Mouse (Mus musculus) liver, postnatal 0 days (tissue): ENCODE data around the gene Spn. TPM values are rescaled to one million over a fixed set of nuclear protein-coding genes. Genes with fewer than 3 reads are reported as not detected.
A peak's percentile ranks its signal among the peaks of the same experiment; 100 is the strongest.

Experiments
- ATAC-seq: fragments of 200-750 bp; cut with Nextera tagmentation; 2 replicates; pipeline ENCODE4 v1.8.0; 2017; ENCODE audit warnings: mild to moderate bottlenecking, moderate library complexity
- DNase-seq: peaks from one replicate; pipeline ENCODE4 v3.0.0-alpha.2; 2016
- H3K27ac ChIP-seq: fragments of 300-500 bp; sonication (generic); 2 replicates; pipeline ENCODE4 v1.5.1; 2014; ENCODE audit warnings: antibody characterized with exemption, moderate library complexity, mild to moderate bottlenecking, low read depth
- H3K27me3 ChIP-seq: fragments of 300-500 bp; sonication (generic); 2 replicates; pipeline ENCODE4 v1.6.1; 2014; ENCODE audit warnings: low read length, control low read depth, mixed read lengths; ENCODE audit not compliant: insufficient read depth
- H3K36me3 ChIP-seq: fragments of 300-500 bp; sonication (generic); replicated peaks from 2 replicates; pipeline ENCODE4 v1.6.1; 2014; ENCODE audit warnings: mild to moderate bottlenecking, control low read depth, low read length, moderate library complexity, mixed read lengths; ENCODE audit not compliant: insufficient read depth
- H3K4me1 ChIP-seq: fragments of 300-500 bp; sonication (generic); 2 replicates; pipeline ENCODE4 v1.6.1; 2014; ENCODE audit warnings: antibody characterized with exemption, mild to moderate bottlenecking, control low read depth; ENCODE audit not compliant: insufficient read depth
- H3K4me2 ChIP-seq: fragments of 300-500 bp; sonication (generic); 2 replicates; pipeline ENCODE4 v1.6.1; 2014; ENCODE audit warnings: low read depth, mild to moderate bottlenecking, low read length, moderate library complexity, mixed read lengths
- H3K4me3 ChIP-seq: fragments of 300-500 bp; sonication (generic); 2 replicates; pipeline ENCODE4 v1.5.1; 2014; ENCODE audit warnings: low read depth, low read length
- H3K9ac ChIP-seq: fragments of 300-500 bp; sonication (generic); replicated peaks from 2 replicates; pipeline ENCODE4 v1.6.1; 2014; ENCODE audit warnings: mild to moderate bottlenecking, moderate library complexity
- H3K9me3 ChIP-seq: fragments of 300-500 bp; sonication (generic); 2 replicates; pipeline ENCODE4 v1.6.1; 2016; ENCODE audit warnings: mild to moderate bottlenecking, control low read depth, low read length, mixed read lengths
- CTCF ChIP-seq: sonication (generic); IDR thresholded peaks from 2 replicates; pipeline ENCODE4 v1.5.1; 2016; ENCODE audit warnings: antibody characterized with exemption, low read depth
- EP300 ChIP-seq: IDR thresholded peaks from 2 replicates; pipeline ENCODE4 v1.6.1; 2016; ENCODE audit warnings: antibody characterized with exemption, low read depth, mild to moderate bottlenecking
- WGBS: fragments of 180-500 bp; shearing (Covaris S2); extraction: QIAGEN DNeasy Blood & Tissue Kit; methylation state at CpG from one replicate; pipeline ENCODE4 v1.1.7; 2014; ENCODE audit not compliant: insufficient replicate concordance; 5-methylcytosine and 5-hydroxymethylcytosine counted together
- polyA plus RNA-seq: library from polyadenylated mRNA; unstranded; fragments of >200 nt; fragmentation: Nextera tagmentation; extraction: Ambion mirVana; gene quantifications from 2 replicates; pipeline ENCODE4 v1.2.1, GENCODE M21; 2015

Spn gene
- polyA plus RNA-seq, 1 experiment from 2014 or later: 5.6 TPM

GRCm38 (mm10) chr7:127121061-127121910 is 16.3 kb downstream of the Spn start:
- Histone ChIP-seq H3K27ac (peak overlapping the region; percentile 97), H3K4me3 (peak overlapping the region; percentile 48), H3K9ac (peak overlapping the region; percentile 68), H3K9me3 (peaks cover 6% of the 10 kb centered on the region; the same call in 1 of the 2 replicates), H3K4me1 (peaks cover 22% of the 10 kb centered on the region), H3K27me3 (no peaks in the 10 kb centered on the region), H3K4me2 (peak overlapping the region; percentile 64), H3K36me3 (no peaks in the 10 kb centered on the region)
- 46% methylated on average over 21 of the region's 21 CpGs for WGBS
- DNase-seq: peak; percentile 73
- TF ChIP-seq CTCF (no peak), EP300 (no peak; the same call in 1 of the 2 replicates)
- ATAC-seq: peak; percentile 86

- Histone ChIP-seq H3K4me3 (no peak overlapping the region), H3K4me1 (peaks cover 29% of the 10 kb centered on the region), H3K9ac (peak overlapping the region; percentile 30; the same call in 1 of the 2 replicates), H3K27me3 (no peaks in the 10 kb centered on the region), H3K9me3 (no peaks in the 10 kb centered on the region), H3K36me3 (no peaks in the 10 kb centered on the region), H3K27ac (peak overlapping the region; percentile 97), H3K4me2 (peak overlapping the region; percentile 8; the same call in 1 of the 2 replicates)
- 53% methylated on average over 14 of the region's 14 CpGs for WGBS
- ATAC-seq (peak; percentile 53), DNase-seq (no peak)
- TF ChIP-seq EP300: no peak
- no peak for TF ChIP-seq CTCF
Measured at GRCm38 (mm10) chr7:127118671-127119445, 18.8 kb downstream of the Spn start.

GRCm38 (mm10) chr7:127117948-127118347 is 19.7 kb downstream of the Spn start:
- no peak overlapping the region; the same call in 1 of the 2 replicates for H3K4me2 ChIP-seq
- TF ChIP-seq EP300: no peak
- TF ChIP-seq CTCF: peak; percentile 56

GRCm38 (mm10) chr7:127116331-127116935 is 21.2 kb downstream of the Spn start:
- peaks cover 34% of the 10 kb centered on the region for H3K4me1 ChIP-seq
- 57% methylated on average over 11 of the region's 11 CpGs for WGBS

More at GRCm38 (mm10) chr7:127117948-127118347, 19.7 kb downstream of the Spn start:
- no peak for DNase-seq
- Histone ChIP-seq H3K27ac (peak overlapping the region; percentile 97), H3K36me3 (no peaks in the 10 kb centered on the region), H3K27me3 (no peaks in the 10 kb centered on the region), H3K4me3 (no peak overlapping the region), H3K9ac (peak overlapping the region; percentile 30; the same call in 1 of the 2 replicates), H3K4me1 (peaks cover 36% of the 10 kb centered on the region), H3K9me3 (no peaks in the 10 kb centered on the region)
- ATAC-seq: peak; percentile 18
- 50% methylated on average over 5 of the region's 5 CpGs for WGBS

GRCm38 (mm10) chr7:127114920-127115319 is 22.7 kb downstream of the Spn start:
- H3K9me3 ChIP-seq: no peaks in the 10 kb centered on the region
- no peak overlapping the region for H3K4me3 ChIP-seq
- H3K36me3 ChIP-seq: no peaks in the 10 kb centered on the region
- no peak overlapping the region for H3K4me2 ChIP-seq
- WGBS: 64% methylated on average over 11 of the region's 11 CpGs
- ATAC-seq: no peak
- H3K9ac ChIP-seq: no peak overlapping the region
- TF ChIP-seq CTCF (no peak), EP300 (no peak)
- no peak overlapping the region for H3K27ac ChIP-seq
- no peak for DNase-seq
- no peaks in the 10 kb centered on the region for H3K27me3 ChIP-seq
- H3K4me1 ChIP-seq: peaks cover 34% of the 10 kb centered on the region

More at GRCm38 (mm10) chr7:127116331-127116935, 21.2 kb downstream of the Spn start:
- H3K4me2 ChIP-seq: no peak overlapping the region
- TF ChIP-seq CTCF: no peak
- TF ChIP-seq EP300: no peak
- 0 out of 2 replicates have a peak overlapping the region, but pooled peaks have one; percentile 8 for H3K27ac ChIP-seq
- no peaks in the 10 kb centered on the region for H3K27me3 ChIP-seq
- DNase-seq (no peak), ATAC-seq (no peak)
- no peak overlapping the region; the same call in 1 of the 2 replicates for H3K9ac ChIP-seq
- H3K9me3 ChIP-seq: no peaks in the 10 kb centered on the region
- no peaks in the 10 kb centered on the region for H3K36me3 ChIP-seq
- H3K4me3 ChIP-seq: no peak overlapping the region
